8 mouse cellular contexts compared by ENCODE assay signal in genomic region chr9:102722750-102723149, GRCm38 (mm10). TPM values are rescaled to one million over a fixed set of nuclear protein-coding genes. Genes with fewer than 3 reads are reported as not detected.
DNase-seq lines count a peak whose midpoint lies in the region; ATAC-seq and TF ChIP-seq lines count a peak whose summit lies in the region.
"Had no signal": no experiment of that assay in that cellular context is flagged by ENCODE, and none has a peak within 500 bp of the region (broad histone marks: within the 10 kb centered on the region; RNA-seq: fewer than 3 reads in every experiment).

No protein-coding gene starts in this region.

- H3K4me1 ChIP-seq in lung, adult 2 months (ENCODE audit: control insufficient read depth, insufficient read depth, low read length), result peaks cover 36% of the 10 kb centered on the region
- peaks cover 76% of the 10 kb centered on the region for H3K4me1 ChIP-seq in forebrain, embryonic 15.5 days
- H3K4me1 ChIP-seq in limb, embryonic 11.5 days (ENCODE audit: control insufficient read depth, insufficient read depth, low read length), result peaks cover 67% of the 10 kb centered on the region
- H3K4me1 ChIP-seq in stomach, embryonic 14.5 days (ENCODE audit: control insufficient read depth, insufficient read depth, low read length), result peaks cover 72% of the 10 kb centered on the region

- H3K4me2 ChIP-seq in forebrain, embryonic 15.5 days (replicated peaks), result peak overlapping the region; percentile 63
- H3K4me2 ChIP-seq in limb, embryonic 11.5 days (ENCODE audit: low read depth, severe bottlenecking), result peak overlapping the region; percentile 1; the same call in 1 of the 2 replicates
- H3K4me2 ChIP-seq in stomach, embryonic 14.5 days (replicated peaks; ENCODE audit: low read depth, low read length), result peak overlapping the region; percentile 80; the same call in 1 of the 2 replicates

- no peak overlapping the region for H3K4me3 ChIP-seq in lung, adult 2 months (replicated peaks; ENCODE audit: extremely low read depth, low read depth, low read length)
- H3K4me3 ChIP-seq in forebrain, embryonic 15.5 days, result no peak overlapping the region; the same call in 1 of the 2 replicates
- H3K4me3 ChIP-seq in limb, embryonic 11.5 days (ENCODE audit: low read depth, low read length), result no peak overlapping the region
- H3K4me3 ChIP-seq in stomach, embryonic 14.5 days (ENCODE audit: low read depth, low read length), result peak overlapping the region; percentile 85; the same call in 1 of the 2 replicates

- DNase-seq in lung, adult 2 months, result peak; percentile 27
- DNase-seq in lung, postnatal 14 days, result no peak
- no peak for DNase-seq in limb, embryonic 11.5 days (ENCODE audit: low spot score)
- DNase-seq in thymus, postnatal 0 days (ENCODE audit: low spot score), result no peak
- DNase-seq in adrenal gland, postnatal 25 days, result no peak
- DNase-seq: right cerebral cortex, postnatal 14 days had no signal

- peak overlapping the region; percentile 78 for H3K27ac ChIP-seq in forebrain, embryonic 15.5 days (replicated peaks)
- peak overlapping the region; percentile 62; the same call in 1 of the 2 replicates for H3K27ac ChIP-seq in limb, embryonic 11.5 days (replicated peaks; ENCODE audit: low read depth, low read length)
- peak overlapping the region; percentile 48; the same call in 1 of the 2 replicates for H3K27ac ChIP-seq in stomach, embryonic 14.5 days (ENCODE audit: low read length)

- peaks cover 55% of the 10 kb centered on the region for H3K36me3 ChIP-seq in forebrain, embryonic 15.5 days
- peaks cover 27% of the 10 kb centered on the region for H3K36me3 ChIP-seq in limb, embryonic 11.5 days (ENCODE audit: control insufficient read depth, insufficient read depth, low read length)
- H3K36me3 ChIP-seq in stomach, embryonic 14.5 days (ENCODE audit: control insufficient read depth, insufficient read depth, low read length), result peaks cover 63% of the 10 kb centered on the region

- peak overlapping the region; percentile 97; the same call in 1 of the 2 replicates for H3K9ac ChIP-seq in forebrain, embryonic 15.5 days (replicated peaks)
- H3K9ac ChIP-seq in limb, embryonic 11.5 days (ENCODE audit: low read length), result no peak overlapping the region
- H3K9ac ChIP-seq in stomach, embryonic 14.5 days (replicated peaks; ENCODE audit: low read depth, low read length), result no peak overlapping the region

- H3K9me3 ChIP-seq in forebrain, embryonic 15.5 days, result no peaks in the 10 kb centered on the region
- H3K9me3 ChIP-seq in limb, embryonic 11.5 days (ENCODE audit: control insufficient read depth, low read length), result no peaks in the 10 kb centered on the region
- H3K9me3 ChIP-seq in stomach, embryonic 14.5 days (ENCODE audit: control insufficient read depth, low read depth, low read length), result no peaks in the 10 kb centered on the region

- H3K27me3 ChIP-seq in forebrain, embryonic 15.5 days, result no peaks in the 10 kb centered on the region
- no peaks in the 10 kb centered on the region for H3K27me3 ChIP-seq in limb, embryonic 11.5 days (ENCODE audit: control insufficient read depth, insufficient read depth, low read length)
- no peaks in the 10 kb centered on the region for H3K27me3 ChIP-seq in stomach, embryonic 14.5 days (ENCODE audit: control insufficient read depth, insufficient read depth, low read length)

- no peak for ATAC-seq in forebrain, embryonic 15.5 days (replicated peaks)
- ATAC-seq in limb, embryonic 11.5 days (ENCODE audit: insufficient number of reproducible peaks, low FRiP score, low TSS enrichment, low read depth), result no peak
- no peak for ATAC-seq in stomach, embryonic 14.5 days (ENCODE audit: insufficient number of reproducible peaks, insufficient read depth, low FRiP score, low read depth)

- TF ChIP-seq CTCF in lung, adult 2 months (IDR thresholded peaks at IDR 0.05; ENCODE audit: insufficient read depth, low read length), result no peak

- WGBS in lung, adult 2 months, result 56% methylated on average over 4 of the region's 4 CpGs
- WGBS in forebrain, embryonic 15.5 days, result 70% methylated on average over 4 of the region's 4 CpGs
- 87% methylated on average over 4 of the region's 4 CpGs for WGBS in limb, embryonic 11.5 days
- WGBS in stomach, embryonic 14.5 days, result 78% methylated on average over 4 of the region's 4 CpGs

- no peak for TF ChIP-seq POLR2A in lung, adult 2 months (IDR thresholded peaks at IDR 0.05; ENCODE audit: borderline replicate concordance, extremely low read depth, low read depth, low read length)

RNA-seq across cellular contexts. Expression of gene Amotl2, which starts 6.3 kb away (rescaled TPM):
- 82.6 and 101 TPM in 2 replicates for polyA plus RNA-seq in lung, adult 2 months (2012; rRNA removed)
- 65.9 and 69.9 TPM in 2 replicates for polyA plus RNA-seq in forebrain, embryonic 15.5 days (2015; fragmentation: Nextera tagmentation; extraction: Ambion mirVana)
- polyA plus RNA-seq in limb, embryonic 11.5 days (2014; fragmentation: Nextera tagmentation; extraction: Ambion mirVana), result 34.3 and 40.6 TPM in 2 replicates
- 22.1 and 28.9 TPM in 2 replicates for polyA plus RNA-seq in stomach, embryonic 14.5 days (2014; fragmentation: Nextera tagmentation; extraction: Ambion mirVana)
- polyA plus RNA-seq in thymus, postnatal 0 days (2015; fragmentation: Nextera tagmentation; extraction: Ambion mirVana), result 4.9 and 6.4 TPM in 2 replicates
- 231 and 242 TPM in 2 replicates for total RNA-seq in adrenal gland, postnatal 25 days (2021)

Comparison
In these comparisons a context has a peak if more than half of its experiments do, and no peak if none do; other contexts are left out.
1. H3K4me2 ChIP-seq: peak in every context shown above with its lines; median percentile 80 in stomach, embryonic 14.5 days; 63 in forebrain, embryonic 15.5 days; 1 in limb, embryonic 11.5 days.